Mouse (Mus musculus) lung, postnatal 4 days (tissue): ENCODE data around the gene Lix1l.

Experiments used
- DNase-seq, 2 experiments: peaks; one replicate each; pipeline ENCODE4 v3.0.0; 2021

Gene Lix1l

GRCm38 (mm10) chr3:96566661-96567450, 34.1 kb upstream of the Lix1l start:
- DNase-seq: no peak

- DNase-seq: no peak
Observed at GRCm38 (mm10) chr3:96568605-96569004, 32.3 kb upstream of the Lix1l start.

- DNase-seq: no peak
Observed at GRCm38 (mm10) chr3:96569506-96569905, 31.4 kb upstream of the Lix1l start.

- DNase-seq: no peak
Observed at GRCm38 (mm10) chr3:96569966-96570605, 30.9 kb upstream of the Lix1l start.

GRCm38 (mm10) chr3:96570643-96571042, 30.3 kb upstream of the Lix1l start:
- DNase-seq: no peak

- DNase-seq: no peak
Observed at GRCm38 (mm10) chr3:96571336-96571735, 29.6 kb upstream of the Lix1l start.

GRCm38 (mm10) chr3:96571896-96572698, 28.9 kb upstream of the Lix1l start:
- DNase-seq: peak; percentile 58 to 63

GRCm38 (mm10) chr3:96573611-96574511, 27.1 kb upstream of the Lix1l start:
- DNase-seq: no peak

GRCm38 (mm10) chr3:96575272-96575984, 25.5 kb upstream of the Lix1l start:
- DNase-seq: no peak

- peak; percentile 83 to 89 for DNase-seq
Observed at GRCm38 (mm10) chr3:96576005-96576658, 24.8 kb upstream of the Lix1l start.

- peak; percentile 96 for DNase-seq
Observed at GRCm38 (mm10) chr3:96576690-96577541, 24.0 kb upstream of the Lix1l start, which contains the start of gene Gm16253. Gm16253 (plus strand) TSS chr3:96576984.

GRCm38 (mm10) chr3:96577566-96577965, 23.4 kb upstream of the Lix1l start:
- no peak for DNase-seq

- no peak for DNase-seq
Observed at GRCm38 (mm10) chr3:96578561-96579238, 22.2 kb upstream of the Lix1l start.

GRCm38 (mm10) chr3:96579239-96579750, 21.7 kb upstream of the Lix1l start:
- no peak for DNase-seq

GRCm38 (mm10) chr3:96579885-96580454, 21.0 kb upstream of the Lix1l start:
- DNase-seq: peak; percentile 92 to 95

- DNase-seq: no peak
Observed at GRCm38 (mm10) chr3:96581141-96581540, 19.8 kb upstream of the Lix1l start.

- DNase-seq: no peak
Observed at GRCm38 (mm10) chr3:96581771-96582515, 19.0 kb upstream of the Lix1l start.

GRCm38 (mm10) chr3:96583386-96583785, 17.6 kb upstream of the Lix1l start:
- no peak for DNase-seq
